Mouse (Mus musculus) heart, adult 11 months (tissue): ENCODE results near the gene Rgs2.

ENCODE experiments used
- DNase-seq: peaks from one replicate; pipeline ENCODE4 v3.0.0; 2022

Gene Rgs2

GRCm38 (mm10) chr1:143982765-143983312 lies 21.1 kb downstream of the Rgs2 start:
- no peak for DNase-seq

- DNase-seq, result peak; percentile 80
Observed at GRCm38 (mm10) chr1:143982085-143982764, 21.7 kb downstream of the Rgs2 start.

- DNase-seq, result peak; percentile 79
Observed at GRCm38 (mm10) chr1:143980811-143981210, 23.1 kb downstream of the Rgs2 start.

GRCm38 (mm10) chr1:143974637-143975036 lies 29.3 kb downstream of the Rgs2 start:
- no peak for DNase-seq

GRCm38 (mm10) chr1:143962301-143962700 lies 41.7 kb downstream of the Rgs2 start:
- DNase-seq, result no peak

- no peak for DNase-seq
Observed at GRCm38 (mm10) chr1:143960340-143960739, 43.6 kb downstream of the Rgs2 start.

GRCm38 (mm10) chr1:143956090-143956489 lies 47.9 kb downstream of the Rgs2 start:
- DNase-seq, result no peak

GRCm38 (mm10) chr1:143952841-143953240 lies 51.1 kb downstream of the Rgs2 start:
- DNase-seq, result no peak
